Mouse (Mus musculus): ENCODE data around the gene Jam3.

DNA sequence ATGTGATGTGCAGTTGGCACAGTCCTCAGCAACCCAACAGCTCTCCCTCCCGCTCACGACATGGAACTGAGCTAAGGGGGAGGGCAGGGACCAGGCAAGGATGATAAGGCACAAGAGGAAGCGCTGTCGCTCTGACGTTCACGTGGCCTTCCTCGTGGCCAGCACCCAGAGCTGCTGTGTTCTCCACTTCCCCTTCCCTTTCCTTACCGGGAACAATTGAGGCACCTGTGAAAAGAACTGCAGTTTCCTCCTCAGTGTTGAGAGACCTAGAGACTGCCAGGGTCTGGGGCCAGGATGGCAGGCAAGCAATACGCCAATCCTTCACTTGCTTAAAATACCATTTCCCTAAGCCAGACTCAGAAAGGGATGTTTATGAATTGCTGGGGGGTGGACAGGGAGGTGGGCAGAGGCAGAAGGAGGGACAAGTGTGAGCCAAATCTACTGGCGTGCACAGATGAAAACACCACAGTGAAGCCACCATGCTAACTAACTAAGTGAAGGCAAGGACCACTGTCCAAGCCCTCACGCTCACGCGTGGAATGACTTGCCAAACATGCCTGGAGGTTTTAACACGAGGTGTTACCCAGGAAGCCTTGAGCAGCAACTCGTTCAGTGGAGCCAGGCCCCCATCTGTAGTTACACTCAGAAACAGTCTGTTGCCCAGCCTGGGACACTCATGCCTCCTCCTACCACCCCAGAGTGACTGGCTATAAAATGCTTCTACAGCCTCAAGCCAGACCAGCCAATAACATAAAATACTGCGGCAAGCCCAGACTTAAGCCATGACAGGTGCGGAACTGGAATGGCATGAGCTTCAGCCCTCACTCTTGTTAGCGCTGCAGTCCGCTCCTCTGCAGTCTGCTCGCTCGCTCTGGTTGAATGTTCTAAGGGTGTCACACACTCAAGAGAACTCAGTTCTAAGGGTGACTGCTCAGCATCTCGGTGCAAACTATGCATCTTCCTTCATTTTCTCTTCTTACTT is 45.4 kb downstream of the Jam3 start:
- no peak for TF ChIP-seq CTCF (IDR thresholded peaks at IDR 0.05; ENCODE audit: extremely low read depth, insufficient read depth, low read length)
- no peak for TF ChIP-seq POLR2A (IDR thresholded peaks at IDR 0.05; ENCODE audit: extremely low read depth, insufficient read depth, low read length)

Measured in cortical plate, adult 2 months (tissue).